Mouse (Mus musculus) megakaryocyte, embryonic 14.5 days (primary cell): ENCODE results near the gene Evc2.

Experiments used
- FLI1 ChIP-seq: IDR thresholded peaks from 2 replicates; pipeline ENCODE4 v1.6.1; 2012; ENCODE audit warnings: low read length, inconsistent platforms, mixed read lengths
- GATA1 ChIP-seq: IDR thresholded peaks from 3 replicates; pipeline ENCODE4 v1.6.1; 2012; ENCODE audit warnings: mixed read lengths, low read length, inconsistent platforms, borderline replicate concordance

DNA sequence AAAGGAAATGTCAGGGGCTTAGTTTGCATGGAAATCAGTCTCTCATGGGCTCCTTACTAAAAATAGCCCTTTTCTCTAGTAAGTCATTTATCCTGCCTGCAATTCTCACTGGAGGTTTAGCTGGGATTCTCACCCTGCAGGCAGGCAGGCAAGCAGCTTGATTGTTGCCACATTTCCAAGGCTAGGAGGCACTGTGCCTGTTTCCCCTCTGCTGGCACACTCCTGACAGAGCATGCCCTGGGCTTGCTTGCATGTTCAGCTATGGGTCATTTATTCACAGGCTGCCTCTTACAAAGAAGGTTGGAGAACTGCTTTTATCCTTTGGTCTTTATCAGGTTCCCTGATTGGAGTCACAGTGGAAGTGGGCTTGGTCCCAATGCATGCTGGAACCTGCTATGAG is 27.5 kb downstream of the Evc2 start:
- TF ChIP-seq GATA1 (no peak), FLI1 (no peak)
